Mouse (Mus musculus) myocyte (in vitro differentiated cells): ENCODE measurements around the gene Casp7. TPM values are rescaled to one million over a fixed set of nuclear protein-coding genes. Genes with fewer than 3 reads are reported as not detected.

ENCODE experiments used
- H3K27me3 ChIP-seq: one replicate; pipeline ENCODE4 v1.6.1; 2011; ENCODE audit not compliant: control insufficient read depth, insufficient read depth, insufficient read length
- H3K36me3 ChIP-seq: one replicate; pipeline ENCODE4 v1.6.1; 2011; ENCODE audit not compliant: control insufficient read depth, insufficient read depth
- H3K4me2 ChIP-seq: one replicate; pipeline ENCODE4 v1.6.1; 2011; ENCODE audit warnings: low read depth, control low read depth
- H3K4me3 ChIP-seq: one replicate; pipeline ENCODE4 v1.5.1; 2011; ENCODE audit warnings: mild to moderate bottlenecking, control low read depth, moderate library complexity
- H3K79me2 ChIP-seq: one replicate; pipeline ENCODE4 v1.6.1; 2011; ENCODE audit not compliant: control insufficient read depth, insufficient read depth
- H3ac ChIP-seq: one replicate; pipeline ENCODE4 v1.6.1; 2011; ENCODE audit not compliant: control insufficient read depth, insufficient read length
- CEBPB ChIP-seq: IDR thresholded peaks from 2 replicates; pipeline ENCODE4 v1.6.1; 2011; ENCODE audit warnings: mild to moderate bottlenecking, moderate library complexity; ENCODE audit not compliant: poor library complexity, insufficient read depth, severe bottlenecking
- E2F4 ChIP-seq: IDR thresholded peaks from one replicate; pipeline ENCODE4 v1.6.1; 2011; ENCODE audit warnings: mild to moderate bottlenecking, control low read depth, moderate library complexity; ENCODE audit not compliant: insufficient read depth
- MAX ChIP-seq: IDR thresholded peaks from one replicate; pipeline ENCODE4 v1.6.1; 2011; ENCODE audit warnings: low read depth, mild to moderate bottlenecking, control low read depth
- MYOD1 ChIP-seq, 3 experiments: IDR thresholded peaks; one replicate each; pipeline ENCODE4 v1.6.1; 2011; ENCODE audit warnings: control low read depth in 2 of 3, low read depth in 2 of 3, mild to moderate bottlenecking in 2 of 3, moderate library complexity in 1 of 3; ENCODE audit not compliant: insufficient read length in 2 of 3, control insufficient read depth in 1 of 3
- MYOG ChIP-seq, 3 experiments: IDR thresholded peaks; one replicate each; pipeline ENCODE4 v1.6.1; 2011; ENCODE audit warnings: control low read depth in 2 of 3, low read depth in 2 of 3, mild to moderate bottlenecking in 2 of 3; ENCODE audit not compliant: insufficient read length in 2 of 3, control insufficient read depth in 1 of 3, insufficient read depth in 1 of 3
- POLR2A ChIP-seq: IDR thresholded peaks from one replicate; pipeline ENCODE4 v1.6.1; 2011; ENCODE audit warnings: low read depth, mild to moderate bottlenecking, control low read depth, moderate library complexity; ENCODE audit not compliant: insufficient read length
- POLR2AphosphoS2 ChIP-seq: IDR thresholded peaks from one replicate; pipeline ENCODE4 v1.6.1; 2011; ENCODE audit warnings: low read depth, control low read depth; ENCODE audit not compliant: insufficient read length
- REST ChIP-seq: IDR thresholded peaks from one replicate; pipeline ENCODE4 v1.6.1; 2011; ENCODE audit warnings: mild to moderate bottlenecking, control low read depth, moderate library complexity; ENCODE audit not compliant: insufficient read depth, insufficient read length
- SRF ChIP-seq: IDR thresholded peaks from one replicate; pipeline ENCODE4 v1.6.1; 2011; ENCODE audit warnings: low read depth; ENCODE audit not compliant: control insufficient read depth, insufficient read length
- TCF12 ChIP-seq: IDR thresholded peaks from one replicate; pipeline ENCODE4 v1.6.1; 2011; ENCODE audit warnings: mild to moderate bottlenecking, control low read depth; ENCODE audit not compliant: poor library complexity, insufficient read depth, severe bottlenecking
- TCF3 ChIP-seq: IDR thresholded peaks from one replicate; pipeline ENCODE4 v1.6.1; 2011; ENCODE audit warnings: low read depth, control low read depth; ENCODE audit not compliant: insufficient read length
- USF1 ChIP-seq: IDR thresholded peaks from one replicate; pipeline ENCODE4 v1.6.1; 2011; ENCODE audit warnings: low read depth, mild to moderate bottlenecking, control low read depth, moderate library complexity
- polyA plus RNA-seq: library from polyadenylated mRNA; unstranded; fragments of >200 nt; fragmentation: generic; extraction: Trizol; gene quantifications from one replicate; pipeline ENCODE4 v1.2.1, GENCODE M21; 2012; ENCODE audit warnings: missing spikeins

The Casp7 gene
- polyA plus RNA-seq, 1 experiment, result 6.6 TPM

- TF ChIP-seq MYOD1 (IDR thresholded peaks at IDR 0.05; ENCODE audit: control insufficient read depth in 1 of 3, insufficient read length in 2 of 3, low read depth in 2 of 3), result no peak
- no peak for TF ChIP-seq USF1
- TF ChIP-seq POLR2A, result no peak
- TF ChIP-seq TCF12, result no peak
- TF ChIP-seq TCF3, result no peak
- TF ChIP-seq POLR2AphosphoS2, result no peak
- no peak for TF ChIP-seq REST
- no peak for TF ChIP-seq MYOG (IDR thresholded peaks at IDR 0.05; ENCODE audit: control insufficient read depth in 1 of 3, insufficient read depth in 1 of 3, insufficient read length in 2 of 3, low read depth in 2 of 3)
- no peak for TF ChIP-seq E2F4
- Histone ChIP-seq H3K4me3 (no peak overlapping the region), H3ac (no peak overlapping the region), H3K36me3 (no peaks in the 10 kb centered on the region), H3K79me2 (no peaks in the 10 kb centered on the region), H3K4me2 (no peak overlapping the region), H3K27me3 (no peaks in the 10 kb centered on the region)
These were observed 55.5 kb downstream of the Casp7 start for GRCm38 (mm10) chr19:56452421-56452820.

DNA sequence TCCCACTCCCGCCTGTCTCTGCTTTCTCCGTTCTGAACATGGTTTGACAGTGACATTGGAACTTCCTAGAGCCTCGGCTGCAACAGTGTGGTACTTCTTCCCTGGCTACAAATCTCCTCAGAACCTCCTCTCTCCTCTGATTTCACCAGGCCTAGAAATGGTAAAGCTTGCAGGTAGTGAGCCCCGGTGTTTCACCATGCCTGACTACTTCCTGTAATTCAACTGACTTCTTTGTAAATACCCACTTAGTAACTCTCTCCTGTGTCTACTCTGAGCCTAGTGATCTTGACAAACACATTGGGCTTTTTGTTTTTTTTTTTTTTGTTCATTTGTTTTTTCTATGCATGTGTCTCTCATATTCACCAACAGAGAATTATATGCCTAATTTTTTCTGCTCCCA is 57.9 kb downstream of the Casp7 start:
- H3K4me2 ChIP-seq, result no peak overlapping the region
- H3K36me3 ChIP-seq, result no peaks in the 10 kb centered on the region
- H3K4me3 ChIP-seq, result no peak overlapping the region
- no peaks in the 10 kb centered on the region for H3K79me2 ChIP-seq
- H3K27me3 ChIP-seq, result no peaks in the 10 kb centered on the region
- H3ac ChIP-seq, result no peak overlapping the region
- TF ChIP-seq E2F4 (no peak), CEBPB (no peak), MAX (no peak), TCF12 (no peak), USF1 (no peak), POLR2AphosphoS2 (no peak), MYOG (IDR thresholded peaks at IDR 0.05; ENCODE audit: control insufficient read depth in 1 of 3, insufficient read depth in 1 of 3, insufficient read length in 2 of 3, low read depth in 2 of 3) (no peak), MYOD1 (IDR thresholded peaks at IDR 0.05; ENCODE audit: control insufficient read depth in 1 of 3, insufficient read length in 2 of 3, low read depth in 2 of 3) (no peak), REST (no peak), TCF3 (no peak), POLR2A (no peak), SRF (no peak)

DNA sequence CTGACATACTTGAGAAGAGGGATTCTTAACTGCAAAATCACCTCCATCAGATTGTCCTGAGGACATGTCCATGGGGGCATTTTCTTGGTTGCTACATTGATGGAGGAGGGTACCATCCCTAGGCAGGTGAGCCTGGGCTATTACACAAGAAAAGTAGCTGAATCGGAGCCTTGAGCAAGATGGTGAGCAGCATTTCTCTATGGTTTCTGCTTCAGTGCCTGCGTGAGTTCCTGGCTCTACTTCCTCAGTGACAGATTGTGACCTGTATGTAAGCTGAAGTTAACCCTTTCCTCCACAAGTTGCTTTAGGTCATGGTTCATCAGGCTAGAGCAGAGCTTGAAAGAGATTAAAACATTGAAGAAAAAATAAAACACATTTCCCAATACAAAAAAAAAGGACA is 58.4 kb downstream of the Casp7 start:
- Histone ChIP-seq H3K4me3 (no peak overlapping the region), H3K4me2 (no peak overlapping the region), H3K27me3 (no peaks in the 10 kb centered on the region), H3K36me3 (no peaks in the 10 kb centered on the region), H3ac (no peak overlapping the region), H3K79me2 (no peaks in the 10 kb centered on the region)
- TF ChIP-seq TCF3 (no peak), CEBPB (no peak), REST (no peak), MAX (no peak), MYOG (IDR thresholded peaks at IDR 0.05; ENCODE audit: control insufficient read depth in 1 of 3, insufficient read depth in 1 of 3, insufficient read length in 2 of 3, low read depth in 2 of 3) (no peak), E2F4 (no peak), SRF (no peak), MYOD1 (IDR thresholded peaks at IDR 0.05; ENCODE audit: control insufficient read depth in 1 of 3, insufficient read length in 2 of 3, low read depth in 2 of 3) (no peak), POLR2A (no peak), POLR2AphosphoS2 (no peak)

DNA sequence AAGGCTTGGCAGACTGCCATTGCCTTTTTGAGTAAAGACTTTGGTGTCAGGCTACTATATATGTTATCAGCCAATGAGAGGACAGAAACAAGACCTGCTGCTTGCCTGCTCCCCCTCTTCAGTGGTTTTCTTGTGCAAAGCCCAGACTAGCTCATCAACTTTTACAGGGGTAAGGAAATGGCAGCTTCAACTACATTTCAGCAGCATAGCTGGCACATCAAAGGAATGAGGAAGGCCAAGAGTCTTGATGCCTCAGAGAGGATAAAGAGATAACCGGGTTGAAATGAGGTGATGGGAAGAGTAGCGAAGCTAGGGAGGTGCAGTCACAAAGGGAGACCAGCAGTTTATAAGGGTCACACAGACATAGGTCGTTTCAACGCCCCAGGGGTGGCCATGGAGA is 60.6 kb downstream of the Casp7 start:
- Histone ChIP-seq H3ac (no peak overlapping the region), H3K27me3 (no peaks in the 10 kb centered on the region), H3K36me3 (no peaks in the 10 kb centered on the region), H3K4me3 (no peak overlapping the region), H3K4me2 (no peak overlapping the region), H3K79me2 (no peaks in the 10 kb centered on the region)
- TF ChIP-seq REST (no peak), MYOG (IDR thresholded peaks at IDR 0.05; ENCODE audit: control insufficient read depth in 1 of 3, insufficient read depth in 1 of 3, insufficient read length in 2 of 3, low read depth in 2 of 3) (no peak), TCF3 (no peak), SRF (no peak), E2F4 (no peak), TCF12 (no peak), USF1 (no peak), CEBPB (no peak), POLR2A (no peak), POLR2AphosphoS2 (no peak), MYOD1 (IDR thresholded peaks at IDR 0.05; ENCODE audit: control insufficient read depth in 1 of 3, insufficient read length in 2 of 3, low read depth in 2 of 3) (no peak), MAX (no peak)
